Mouse (Mus musculus) intestine, embryonic 15.5 days (tissue): ENCODE results near the gene Ncapg. TPM values are rescaled to one million over a fixed set of nuclear protein-coding genes. Genes with fewer than 3 reads are reported as not detected.

Experiments used
- ATAC-seq: fragments of 200-750 bp; cut with Nextera tagmentation; 2 replicates; pipeline ENCODE4 v1.8.0; 2017; ENCODE audit warnings: moderate TSS enrichment, moderate library complexity
- H3K27ac ChIP-seq: fragments of 300-500 bp; sonication (generic); 2 replicates; pipeline ENCODE4 v1.5.1; 2015; ENCODE audit warnings: mild to moderate bottlenecking, inconsistent platforms
- H3K27me3 ChIP-seq: fragments of 300-500 bp; sonication (generic); replicated peaks from 2 replicates; pipeline ENCODE4 v1.6.1; 2015; ENCODE audit warnings: inconsistent platforms
- H3K36me3 ChIP-seq: fragments of 300-500 bp; sonication (generic); 2 replicates; pipeline ENCODE4 v1.6.1; 2015; ENCODE audit warnings: inconsistent platforms
- H3K4me1 ChIP-seq: fragments of 300-500 bp; sonication (generic); replicated peaks from 2 replicates; pipeline ENCODE4 v1.6.1; 2015; ENCODE audit warnings: inconsistent platforms
- H3K4me2 ChIP-seq: fragments of 300-500 bp; sonication (generic); replicated peaks from 2 replicates; pipeline ENCODE4 v1.6.1; 2015; ENCODE audit warnings: mild to moderate bottlenecking, inconsistent platforms
- H3K4me3 ChIP-seq: fragments of 300-500 bp; sonication (generic); replicated peaks from 2 replicates; pipeline ENCODE4 v1.5.1; 2015; ENCODE audit warnings: inconsistent platforms
- H3K9ac ChIP-seq: fragments of 300-500 bp; sonication (generic); 2 replicates; pipeline ENCODE4 v1.6.1; 2015; ENCODE audit warnings: inconsistent platforms
- H3K9me3 ChIP-seq: fragments of 300-500 bp; sonication (generic); 2 replicates; pipeline ENCODE4 v1.6.1; 2016; ENCODE audit warnings: inconsistent platforms
- WGBS: fragments of 180-500 bp; shearing (Covaris S2); methylation state at CpG from one replicate; pipeline ENCODE4 v1.1.7; 2015; 5-methylcytosine and 5-hydroxymethylcytosine counted together
- polyA plus RNA-seq: library from polyadenylated mRNA; unstranded; fragments of >200 nt; fragmentation: Nextera tagmentation; extraction: Ambion mirVana; gene quantifications from 2 replicates; pipeline ENCODE4 v1.2.1, GENCODE M21; 2015

Gene Ncapg
- polyA plus RNA-seq, 1 experiment from 2014 or later = 49.9 TPM

- Histone ChIP-seq H3K4me2 (peak overlapping the region; percentile 90), H3K9me3 (no peaks in the 10 kb centered on the region), H3K4me1 (peaks cover 3% of the 10 kb centered on the region; the same call in 1 of the 2 replicates), H3K36me3 (no peaks in the 10 kb centered on the region), H3K27ac (peak overlapping the region; percentile 84), H3K9ac (peak overlapping the region; percentile 81), H3K4me3 (peak overlapping the region; percentile 73), H3K27me3 (no peaks in the 10 kb centered on the region)
- ATAC-seq = peak; percentile 71
- WGBS = under 1% methylated on average over 27 of the region's 27 CpGs
Observed at GRCm38 (mm10) chr5:45669234-45669597, 503 bp upstream of the Ncapg start.

GRCm38 (mm10) chr5:45670280-45670670 is 556 bp downstream of the Ncapg start:
- under 1% methylated on average over 13 of the region's 13 CpGs for WGBS
- peaks cover 3% of the 10 kb centered on the region; the same call in 1 of the 2 replicates for H3K4me1 ChIP-seq

GRCm38 (mm10) chr5:45670894-45671494 is 1.3 kb downstream of the Ncapg start:
- ATAC-seq = no peak
- H3K4me1 ChIP-seq = peaks cover 3% of the 10 kb centered on the region; the same call in 1 of the 2 replicates
- no peaks in the 10 kb centered on the region for H3K27me3 ChIP-seq
- no peak overlapping the region for H3K27ac ChIP-seq
- H3K36me3 ChIP-seq = no peaks in the 10 kb centered on the region
- peak overlapping the region; percentile 73 for H3K4me3 ChIP-seq
- no peaks in the 10 kb centered on the region for H3K9me3 ChIP-seq
- H3K9ac ChIP-seq = no peak overlapping the region
- 44% methylated on average over 5 of the region's 5 CpGs for WGBS
- peak overlapping the region; percentile 75 for H3K4me2 ChIP-seq

More at GRCm38 (mm10) chr5:45670280-45670670, 556 bp downstream of the Ncapg start:
- Histone ChIP-seq H3K9me3 (no peaks in the 10 kb centered on the region), H3K27ac (peak overlapping the region; percentile 85), H3K4me2 (peak overlapping the region; percentile 75), H3K9ac (peak overlapping the region; percentile 70), H3K36me3 (no peaks in the 10 kb centered on the region), H3K4me3 (peak overlapping the region; percentile 73), H3K27me3 (no peaks in the 10 kb centered on the region)
- ATAC-seq = no peak

GRCm38 (mm10) chr5:45675032-45675431 is 5.3 kb downstream of the Ncapg start:
- no peak overlapping the region for H3K9ac ChIP-seq
- H3K27me3 ChIP-seq = no peaks in the 10 kb centered on the region
- no peak overlapping the region for H3K4me3 ChIP-seq
- H3K4me1 ChIP-seq = no peaks in the 10 kb centered on the region
- no peak overlapping the region for H3K4me2 ChIP-seq
- WGBS = 96% methylated on average over 1 of the region's 1 CpGs
- no peaks in the 10 kb centered on the region for H3K9me3 ChIP-seq
- H3K27ac ChIP-seq = no peak overlapping the region
- no peak for ATAC-seq
- H3K36me3 ChIP-seq = 0 out of 2 replicates have a peak, but pooled peaks cover 3% of the 10 kb centered on the region

- H3K4me1 ChIP-seq = no peaks in the 10 kb centered on the region
- 78% methylated on average over 4 of the region's 4 CpGs for WGBS
- ATAC-seq = no peak
- no peak overlapping the region for H3K4me2 ChIP-seq
- H3K9me3 ChIP-seq = no peaks in the 10 kb centered on the region
- H3K4me3 ChIP-seq = no peak overlapping the region
- no peaks in the 10 kb centered on the region for H3K27me3 ChIP-seq
- no peak overlapping the region for H3K27ac ChIP-seq
- 0 out of 2 replicates have a peak, but pooled peaks cover 3% of the 10 kb centered on the region for H3K36me3 ChIP-seq
- H3K9ac ChIP-seq = no peak overlapping the region
Observed at GRCm38 (mm10) chr5:45677639-45678038, 7.9 kb downstream of the Ncapg start.

- Histone ChIP-seq H3K4me3 (no peak overlapping the region), H3K9ac (no peak overlapping the region), H3K27me3 (no peaks in the 10 kb centered on the region), H3K36me3 (peaks cover 6% of the 10 kb centered on the region; the same call in 1 of the 2 replicates), H3K4me1 (no peaks in the 10 kb centered on the region), H3K27ac (no peak overlapping the region), H3K4me2 (no peak overlapping the region), H3K9me3 (no peaks in the 10 kb centered on the region)
- ATAC-seq = no peak
Observed at GRCm38 (mm10) chr5:45679955-45680354, 10.2 kb downstream of the Ncapg start.

GRCm38 (mm10) chr5:45683388-45683787 is 13.7 kb downstream of the Ncapg start:
- ATAC-seq = no peak
- Histone ChIP-seq H3K36me3 (peaks cover 3% of the 10 kb centered on the region; the same call in 1 of the 2 replicates), H3K9ac (no peak overlapping the region), H3K27ac (no peak overlapping the region), H3K4me2 (no peak overlapping the region), H3K27me3 (no peaks in the 10 kb centered on the region), H3K9me3 (no peaks in the 10 kb centered on the region), H3K4me3 (no peak overlapping the region), H3K4me1 (no peaks in the 10 kb centered on the region)
- 97% methylated on average over 1 of the region's 1 CpGs for WGBS

- Histone ChIP-seq H3K27ac (no peak overlapping the region), H3K4me1 (no peaks in the 10 kb centered on the region), H3K27me3 (no peaks in the 10 kb centered on the region), H3K4me3 (no peak overlapping the region), H3K4me2 (no peak overlapping the region), H3K9ac (no peak overlapping the region), H3K36me3 (peaks cover 3% of the 10 kb centered on the region; the same call in 1 of the 2 replicates), H3K9me3 (no peaks in the 10 kb centered on the region)
- ATAC-seq = no peak
- 97% methylated on average over 2 of the region's 2 CpGs for WGBS
Observed at GRCm38 (mm10) chr5:45685243-45685642, 15.5 kb downstream of the Ncapg start.

GRCm38 (mm10) chr5:45686223-45686622 is 16.5 kb downstream of the Ncapg start:
- peaks cover 3% of the 10 kb centered on the region; the same call in 1 of the 2 replicates for H3K36me3 ChIP-seq
- no peak overlapping the region for H3K9ac ChIP-seq
- no peak for ATAC-seq
- H3K4me3 ChIP-seq = no peak overlapping the region
- no peak overlapping the region for H3K4me2 ChIP-seq
- WGBS = 93% methylated on average over 3 of the region's 3 CpGs
- H3K27me3 ChIP-seq = no peaks in the 10 kb centered on the region
- H3K4me1 ChIP-seq = no peaks in the 10 kb centered on the region
- H3K27ac ChIP-seq = no peak overlapping the region
- no peaks in the 10 kb centered on the region for H3K9me3 ChIP-seq

GRCm38 (mm10) chr5:45689152-45689551 is 19.4 kb downstream of the Ncapg start:
- Histone ChIP-seq H3K27ac (no peak overlapping the region), H3K4me1 (no peaks in the 10 kb centered on the region), H3K27me3 (no peaks in the 10 kb centered on the region), H3K9me3 (no peaks in the 10 kb centered on the region), H3K9ac (no peak overlapping the region), H3K4me3 (no peak overlapping the region), H3K36me3 (no peaks in the 10 kb centered on the region), H3K4me2 (no peak overlapping the region)
- ATAC-seq = no peak
- 88% methylated on average over 4 of the region's 4 CpGs for WGBS

GRCm38 (mm10) chr5:45690802-45691201 is 21.1 kb downstream of the Ncapg start:
- H3K27me3 ChIP-seq = no peaks in the 10 kb centered on the region
- H3K4me1 ChIP-seq = no peaks in the 10 kb centered on the region
- no peaks in the 10 kb centered on the region for H3K36me3 ChIP-seq
- H3K4me3 ChIP-seq = no peak overlapping the region
- 80% methylated on average over 2 of the region's 2 CpGs for WGBS
- no peak overlapping the region for H3K4me2 ChIP-seq
- H3K27ac ChIP-seq = no peak overlapping the region
- ATAC-seq = no peak
- H3K9me3 ChIP-seq = no peaks in the 10 kb centered on the region
- no peak overlapping the region for H3K9ac ChIP-seq

- Histone ChIP-seq H3K4me1 (no peaks in the 10 kb centered on the region), H3K4me2 (no peak overlapping the region), H3K36me3 (no peaks in the 10 kb centered on the region), H3K27ac (no peak overlapping the region), H3K9me3 (no peaks in the 10 kb centered on the region), H3K27me3 (no peaks in the 10 kb centered on the region), H3K9ac (no peak overlapping the region), H3K4me3 (no peak overlapping the region)
- no peak for ATAC-seq
- 88% methylated on average over 6 of the region's 6 CpGs for WGBS
Observed at GRCm38 (mm10) chr5:45691678-45692077, 22.0 kb downstream of the Ncapg start.

- Histone ChIP-seq H3K4me3 (no peak overlapping the region), H3K9ac (no peak overlapping the region), H3K27ac (no peak overlapping the region), H3K36me3 (no peaks in the 10 kb centered on the region), H3K9me3 (no peaks in the 10 kb centered on the region), H3K4me1 (no peaks in the 10 kb centered on the region), H3K27me3 (no peaks in the 10 kb centered on the region), H3K4me2 (no peak overlapping the region)
- ATAC-seq = no peak
- 90% methylated on average over 2 of the region's 2 CpGs for WGBS
Observed at GRCm38 (mm10) chr5:45706811-45707210, 37.1 kb downstream of the Ncapg start.
